Mouse (Mus musculus) megakaryocyte progenitor cell, adult 5-6 weeks (primary cell): ENCODE results near the gene Fcho1. TPM values are rescaled to one million over a fixed set of nuclear protein-coding genes. Genes with fewer than 3 reads are reported as not detected.
A peak's percentile ranks its signal among the peaks of the same experiment; 100 is the strongest.

Experiments used
- ATAC-seq: replicated peaks from 2 replicates; pipeline ENCODE4 v1.8.0; 2016; ENCODE audit warnings: mild to moderate bottlenecking, moderate TSS enrichment, inconsistent platforms; ENCODE audit not compliant: poor library complexity
- total RNA-seq, 2 experiments: library from RNA; stranded (forward) in 1 of 2; stranded (reverse) in 1 of 2; fragments of 157-497, 149-512 nt in 1 of 2; fragments of 200-1000 nt in 1 of 2; gene quantifications; 2 replicates each; pipeline versions ENCODE4 v1.2.3 to v1.2.4; 2015 to 2017

Fcho1 gene
- total RNA-seq, 2 experiments from 2014 or later, result 49.8 to 91.1 TPM

DNA sequence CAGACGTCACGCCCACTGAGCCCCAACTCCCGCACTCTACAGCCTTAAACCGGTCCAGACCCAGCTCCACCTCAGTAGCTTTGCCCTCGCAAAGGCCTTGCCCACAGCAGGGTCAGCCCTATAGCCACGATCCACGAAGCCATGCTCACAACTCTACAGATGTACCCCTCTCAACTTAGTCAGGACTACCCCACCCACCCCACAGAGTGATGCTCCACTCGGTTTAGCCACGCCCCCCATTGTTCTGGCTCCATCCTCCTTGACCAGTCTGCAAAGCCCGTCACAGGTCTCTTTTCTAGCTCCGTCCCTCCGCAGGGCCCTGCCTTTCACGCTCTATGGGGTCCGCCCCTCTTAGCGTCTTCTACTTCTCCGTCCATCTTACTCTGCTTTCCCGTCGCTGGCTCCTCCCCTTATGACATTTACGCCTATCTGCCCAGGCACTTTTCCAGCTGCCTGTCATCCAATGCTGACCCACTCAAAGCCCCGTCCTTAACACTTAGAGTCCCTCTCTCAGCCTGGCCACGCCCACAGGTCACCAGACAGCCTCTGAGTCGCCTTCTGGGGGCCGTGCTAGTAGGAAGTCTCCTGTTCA, 39.3 kb downstream of the Fcho1 start:
- ATAC-seq, result no peak

- ATAC-seq, result no peak
Measured at GRCm38 (mm10) chr8:71685573-71685972, 39.9 kb downstream of the Fcho1 start.

DNA sequence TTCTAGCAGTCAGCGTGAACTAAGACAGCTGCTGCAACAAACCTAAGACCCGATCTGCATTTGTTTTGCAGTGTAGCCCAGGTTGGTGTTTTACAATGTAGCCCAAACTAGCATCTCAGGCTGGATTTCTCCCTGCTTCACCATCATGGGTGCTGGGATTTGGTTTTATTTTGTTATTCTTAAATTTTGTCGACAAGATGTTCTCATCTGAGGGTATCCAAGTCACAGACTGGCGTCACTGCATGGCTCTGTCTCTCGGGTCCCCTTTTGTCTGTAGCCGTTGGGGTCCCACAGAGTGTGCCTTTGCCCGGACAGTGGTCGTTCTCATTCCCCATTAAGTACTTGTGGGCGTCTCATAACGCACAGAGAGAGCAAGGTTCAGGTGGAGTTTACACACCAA, 40.8 kb downstream of the Fcho1 start:
- no peak for ATAC-seq

DNA sequence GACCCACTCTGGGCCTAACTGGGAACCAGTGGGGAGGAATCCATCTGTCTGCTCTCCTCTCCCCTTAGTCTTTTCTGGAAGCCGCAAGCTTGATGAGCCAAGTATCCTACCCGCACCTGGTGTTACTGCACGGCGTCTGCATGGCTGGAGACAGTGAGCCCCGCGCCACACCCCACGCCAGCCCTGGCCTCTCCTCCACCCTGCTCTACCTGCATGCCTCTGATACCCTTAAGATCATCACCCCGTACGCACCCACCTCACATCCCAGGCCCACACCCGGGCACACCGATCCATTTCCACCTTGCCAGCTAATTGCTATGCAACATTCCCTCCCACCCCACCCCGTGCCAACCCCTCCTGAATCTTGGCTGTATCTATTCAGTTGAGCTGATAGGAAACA, 42.7 kb downstream of the Fcho1 start:
- ATAC-seq, result no peak

DNA sequence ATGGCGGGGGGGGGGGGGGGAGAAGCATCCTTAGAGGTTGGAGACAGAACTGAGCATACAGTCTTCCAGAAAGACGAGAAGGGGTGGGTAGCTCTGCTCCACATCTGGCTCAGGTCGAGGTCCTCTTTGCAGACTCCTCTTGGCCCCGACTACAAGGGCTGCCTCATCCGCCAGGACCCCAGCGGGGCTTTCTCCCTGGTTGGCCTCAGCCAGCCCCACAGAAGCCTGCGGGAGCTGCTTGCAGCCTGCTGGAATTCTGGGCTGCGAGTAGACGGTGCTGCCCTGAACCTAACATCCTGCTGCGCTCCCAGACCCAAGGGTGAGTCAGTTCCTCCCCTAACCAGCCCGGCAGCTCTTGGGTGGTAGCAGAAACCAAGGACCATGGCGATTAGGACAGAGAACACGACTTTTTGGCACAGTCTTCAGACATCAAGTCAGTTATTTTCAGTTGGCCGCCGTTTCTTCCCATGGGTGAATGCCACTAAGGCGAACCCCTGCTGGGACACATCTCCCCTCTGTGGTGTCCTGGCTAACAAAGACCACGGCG, 44.1 kb downstream of the Fcho1 start:
- ATAC-seq, result no peak

- ATAC-seq, result no peak
Measured at GRCm38 (mm10) chr8:71680471-71680870, 45.0 kb downstream of the Fcho1 start.

DNA sequence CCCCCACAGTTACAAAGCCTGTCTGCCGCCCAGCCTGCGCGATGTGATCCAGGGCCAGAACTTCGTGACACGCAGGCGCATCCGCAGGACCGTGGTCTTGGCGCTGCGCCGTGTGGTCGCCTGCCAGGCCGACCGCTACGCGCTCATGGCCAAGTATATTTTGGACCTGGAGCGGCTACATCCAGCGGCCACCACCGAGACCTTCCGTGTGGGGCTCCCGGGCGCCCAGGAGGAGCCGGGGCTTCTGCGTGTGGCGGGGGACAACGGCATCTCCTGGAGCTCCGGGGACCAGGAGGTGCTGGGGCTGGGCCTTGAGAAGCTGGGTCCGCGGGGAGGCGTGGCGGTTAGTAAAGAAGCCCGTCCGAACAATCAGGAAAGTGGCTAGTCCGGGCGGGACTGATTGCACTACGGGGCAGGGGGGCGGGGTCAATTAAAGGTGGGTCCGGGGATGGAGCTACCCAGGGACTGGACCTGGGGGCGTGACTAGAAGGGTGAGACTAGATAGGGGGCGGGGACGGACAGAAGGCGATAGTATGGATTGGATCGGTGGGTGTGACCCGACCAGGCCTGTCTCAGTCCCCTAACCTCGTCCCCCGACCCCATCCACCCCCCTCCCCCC, 45.9 kb downstream of the Fcho1 start:
- no peak for ATAC-seq

GRCm38 (mm10) chr8:71679116-71679515, 46.4 kb downstream of the Fcho1 start:
- no peak for ATAC-seq

DNA sequence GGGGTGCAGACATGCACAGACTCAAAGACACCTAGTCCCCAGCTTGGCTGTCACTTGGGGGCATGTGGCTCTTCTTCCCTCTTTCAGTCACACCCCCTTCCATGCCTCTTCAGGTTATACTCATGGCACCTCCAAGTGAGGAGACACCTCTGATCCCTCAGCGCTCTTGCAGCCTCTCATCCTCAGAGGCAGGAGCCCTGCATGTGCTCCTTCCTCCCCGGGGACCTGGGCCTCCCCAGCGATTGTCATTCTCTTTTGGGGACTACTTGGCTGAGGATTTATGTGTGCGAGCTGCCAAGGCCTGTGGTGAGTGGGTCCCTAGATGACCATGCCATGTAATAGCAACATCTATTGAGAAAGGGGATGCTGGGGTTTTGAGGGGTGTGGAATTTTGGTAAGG, 47.3 kb downstream of the Fcho1 start:
- no peak for ATAC-seq

- no peak for ATAC-seq
Measured at GRCm38 (mm10) chr8:71677555-71677954, 48.0 kb downstream of the Fcho1 start.

GRCm38 (mm10) chr8:71676803-71677202, 48.7 kb downstream of the Fcho1 start:
- ATAC-seq, result no peak

- peak; percentile 55 for ATAC-seq
Measured at GRCm38 (mm10) chr8:71676020-71676741, 49.3 kb downstream of the Fcho1 start, which contains the start of gene Jak3. Gene Jak3, plus strand, starts transcription at chr8:71676296.

DNA sequence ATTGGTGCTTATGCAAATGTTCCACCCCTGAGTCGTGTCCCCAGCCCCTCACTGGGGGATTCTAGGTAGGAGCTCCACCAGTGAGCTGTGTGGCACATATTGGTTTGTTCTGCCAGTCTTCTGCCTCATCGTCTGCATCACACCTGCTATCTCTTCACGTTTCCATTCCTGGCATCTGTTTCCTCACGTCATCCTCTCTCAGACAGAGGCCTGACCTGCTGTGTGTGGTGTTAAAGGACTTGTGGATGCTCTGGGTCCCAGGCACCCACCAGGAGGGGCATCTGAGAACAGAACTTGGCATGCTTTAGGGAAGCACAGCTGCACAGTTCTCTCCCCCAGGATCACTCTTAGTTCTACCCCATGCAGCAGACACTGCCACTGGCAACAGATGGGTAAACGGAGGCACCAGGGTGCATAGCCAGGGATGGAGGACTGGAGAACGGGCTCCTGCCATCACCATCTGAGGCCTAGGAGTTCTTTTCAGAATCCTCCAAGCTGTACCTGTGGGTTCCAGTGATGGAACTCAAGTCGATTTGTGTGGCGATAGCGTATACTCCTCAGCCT, 50.0 kb downstream of the Fcho1 start:
- no peak for ATAC-seq

DNA sequence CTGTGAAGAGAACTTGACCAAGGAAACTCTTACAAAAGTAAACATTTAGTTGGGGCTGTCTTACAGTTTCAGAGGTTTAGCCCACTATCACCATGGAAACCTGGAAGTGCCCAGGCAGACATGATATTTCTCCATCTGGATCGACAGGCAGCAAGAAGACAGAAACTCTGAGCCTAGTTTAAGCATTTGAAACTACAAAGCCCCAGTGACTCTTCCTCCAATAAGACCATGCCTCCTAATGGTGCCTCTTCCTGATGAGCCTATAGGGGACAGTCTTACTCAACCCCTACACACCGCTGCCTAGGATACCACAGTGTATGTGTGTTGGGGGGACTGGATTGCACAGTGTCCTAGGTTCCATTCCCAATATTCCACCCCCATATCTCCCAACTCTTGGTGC, 51.4 kb downstream of the Fcho1 start:
- ATAC-seq, result no peak

DNA sequence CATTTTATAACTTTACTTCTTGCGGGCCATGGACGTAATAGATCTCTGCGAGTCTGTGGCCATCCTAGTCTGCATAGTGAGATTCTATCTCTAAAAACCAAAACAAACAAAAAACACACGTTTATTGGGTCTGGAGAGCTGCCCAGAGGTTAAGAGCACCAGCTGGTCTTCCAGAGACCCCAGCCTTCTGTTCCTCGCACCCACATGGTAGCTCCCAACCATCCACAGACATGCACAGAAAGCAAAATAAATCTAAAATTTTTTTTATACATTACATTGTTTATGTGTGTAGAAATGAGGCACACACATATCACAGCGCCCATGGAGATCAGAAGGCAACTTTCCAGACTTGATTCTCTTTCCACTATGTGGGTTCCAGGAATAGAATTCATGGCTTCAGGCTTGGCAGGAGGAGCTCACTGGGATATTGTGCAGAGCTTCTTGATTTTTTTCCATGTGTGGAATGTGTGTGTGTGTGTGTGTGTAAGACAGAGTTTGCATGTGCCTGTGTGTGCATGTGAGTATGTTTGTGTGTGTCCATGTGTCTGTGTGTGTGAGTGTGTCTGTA, 53.3 kb downstream of the Fcho1 start:
- no peak for ATAC-seq

DNA sequence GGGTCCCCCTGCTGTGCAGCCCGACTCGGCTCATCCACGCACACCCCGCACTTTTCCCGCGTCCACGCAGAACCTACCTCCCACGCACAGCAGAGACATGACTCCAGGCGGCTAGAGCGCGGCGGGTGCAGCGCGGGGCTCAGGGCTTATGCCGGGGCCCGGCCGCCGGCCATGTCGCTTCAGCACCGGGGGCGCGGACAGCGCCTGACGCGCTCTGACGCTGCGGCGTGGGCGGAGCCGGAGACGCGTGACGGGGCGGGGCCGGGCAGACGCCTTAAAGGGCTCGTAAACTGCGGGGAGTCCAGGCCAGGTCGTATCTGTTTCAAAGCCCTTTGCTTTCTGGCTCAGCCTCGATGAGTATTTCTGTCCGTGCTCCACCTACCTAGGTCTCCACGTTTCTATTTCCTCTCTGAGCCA, 54.0 kb downstream of the Fcho1 start, which contains the start of gene Unc13a:
Gene Unc13a, minus strand, starts transcription at position 209 of the 417 bp plus-strand sequence.
- peak; percentile 79 for ATAC-seq

GRCm38 (mm10) chr8:71670621-71671548, 54.6 kb downstream of the Fcho1 start:
- ATAC-seq, result peak; percentile 10

- no peak for ATAC-seq
Measured at GRCm38 (mm10) chr8:71670198-71670597, 55.3 kb downstream of the Fcho1 start.

DNA sequence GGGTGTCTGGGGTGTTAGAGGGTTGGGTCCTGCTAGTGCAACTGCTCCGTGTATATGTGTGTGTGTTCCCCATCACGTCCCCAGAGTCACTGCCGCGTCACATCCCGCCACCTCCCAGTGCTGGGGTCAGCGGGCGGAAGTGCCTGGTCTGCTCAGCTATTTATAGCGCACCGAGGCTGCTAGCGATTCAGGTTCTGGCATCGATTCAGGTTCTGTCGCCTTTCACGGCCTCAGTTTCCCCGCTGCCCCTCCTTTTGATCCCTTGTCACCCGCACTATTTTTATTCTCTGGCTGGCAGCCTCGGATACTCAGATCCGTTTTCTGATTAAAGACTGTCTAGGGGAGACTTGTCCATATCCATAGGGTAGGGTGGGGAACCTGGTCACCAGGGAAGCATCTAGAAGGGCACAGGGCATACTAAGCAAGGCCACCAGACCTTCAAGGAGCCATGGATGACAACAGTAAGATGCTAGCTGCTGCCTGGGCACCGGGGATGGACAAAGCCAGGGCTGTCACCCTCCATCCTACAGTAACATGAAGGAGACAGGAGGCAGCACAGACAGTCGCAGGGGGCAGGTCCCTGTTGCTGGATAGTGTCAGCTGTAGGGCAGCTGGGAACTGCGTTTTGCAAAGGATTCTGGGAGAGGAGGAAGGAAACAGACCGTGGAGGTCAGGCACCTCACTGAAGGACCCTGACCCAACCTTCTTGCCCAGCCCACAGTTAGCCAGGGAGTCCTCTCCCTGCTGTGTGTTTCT, 57.1 kb downstream of the Fcho1 start:
- peak; percentile 29 for ATAC-seq
